Mouse (Mus musculus) forebrain, embryonic 14.5 days (tissue): ENCODE results near the gene Akr1b8. TPM values are rescaled to one million over a fixed set of nuclear protein-coding genes. Genes with fewer than 3 reads are reported as not detected.

ENCODE experiments used
- ATAC-seq: fragments of 200-750 bp; cut with Nextera tagmentation; 2 replicates; pipeline ENCODE4 v1.8.0; 2017; ENCODE audit warnings: mild to moderate bottlenecking, moderate library complexity
- DNase-seq: peaks from one replicate; pipeline ENCODE4 v3.0.0-alpha.2; 2015; ENCODE audit warnings: low spot score
- H3K27ac ChIP-seq: fragments of 300-500 bp; sonication (generic); 2 replicates; pipeline ENCODE4 v1.5.1; 2014; ENCODE audit warnings: low read depth, mild to moderate bottlenecking, control low read depth, low read length, moderate library complexity
- H3K27me3 ChIP-seq: fragments of 300-500 bp; sonication (generic); replicated peaks from 2 replicates; pipeline ENCODE4 v1.6.1; 2014; ENCODE audit warnings: low read length, control low read depth, mixed read lengths; ENCODE audit not compliant: control insufficient read depth, insufficient read depth
- H3K36me3 ChIP-seq: fragments of 300-500 bp; sonication (generic); 2 replicates; pipeline ENCODE4 v1.6.1; 2014; ENCODE audit warnings: low read length, control low read depth; ENCODE audit not compliant: control insufficient read depth, insufficient read depth
- H3K4me1 ChIP-seq: fragments of 300-500 bp; sonication (generic); 2 replicates; pipeline ENCODE4 v1.6.1; 2014; ENCODE audit warnings: antibody characterized with exemption, low read length, control low read depth; ENCODE audit not compliant: control insufficient read depth, insufficient read depth
- H3K4me2 ChIP-seq: fragments of 300-500 bp; sonication (generic); 2 replicates; pipeline ENCODE4 v1.6.1; 2014; ENCODE audit warnings: mild to moderate bottlenecking, control low read depth, low read length
- H3K4me3 ChIP-seq: fragments of 300-500 bp; sonication (generic); 2 replicates; pipeline ENCODE4 v1.5.1; 2014; ENCODE audit warnings: low read depth, low read length, control low read depth
- H3K9ac ChIP-seq: fragments of 300-500 bp; sonication (generic); 2 replicates; pipeline ENCODE4 v1.6.1; 2014; ENCODE audit warnings: mild to moderate bottlenecking, low read length, control low read depth, moderate library complexity
- H3K9me3 ChIP-seq: fragments of 300-500 bp; sonication (generic); replicated peaks from 2 replicates; pipeline ENCODE4 v1.6.1; 2016; ENCODE audit warnings: low read length, control low read depth, mixed read lengths; ENCODE audit not compliant: control insufficient read depth
- WGBS: fragments of 180-500 bp; shearing (Covaris S2); extraction: QIAGEN DNeasy Blood & Tissue Kit; methylation state at CpG from one replicate; pipeline ENCODE4 v1.1.7; 2014; 5-methylcytosine and 5-hydroxymethylcytosine counted together
- polyA plus RNA-seq: library from polyadenylated mRNA; unstranded; fragments of >200 nt; fragmentation: Nextera tagmentation; extraction: Ambion mirVana; gene quantifications from 2 replicates; pipeline ENCODE4 v1.2.1, GENCODE M21; 2014

The Akr1b8 gene
- polyA plus RNA-seq, 1 experiment from 2014 or later: 5.1 TPM

- Histone ChIP-seq H3K36me3 (no peaks in the 10 kb centered on the region), H3K9me3 (no peaks in the 10 kb centered on the region), H3K9ac (peak within 1 kb of the TSS; percentile 48; the same call in 1 of the 2 replicates), H3K27me3 (no peaks in the 10 kb centered on the region), H3K4me3 (peak within 1 kb of the TSS; percentile 32), H3K4me2 (peak within 1 kb of the TSS; percentile 58), H3K27ac (no peak within 1 kb of the TSS), H3K4me1 (peaks cover 11% of the 10 kb centered on the region; the same call in 1 of the 2 replicates)
- WGBS: 1% methylated on average over 17 of the region's 17 CpGs
- ATAC-seq (peak; percentile 77), DNase-seq (peak; percentile 76)
These were observed 30.3 kb downstream of the Akr1b8 start, which contains the start of gene Akr1b10 for GRCm38 (mm10) chr6:34384110-34384661. Gene Akr1b10 (plus strand): TSS chr6:34384218.

GRCm38 (mm10) chr6:34384701-34385370 is 30.9 kb downstream of the Akr1b8 start:
- ATAC-seq: peak; percentile 70
- DNase-seq: peak; percentile 40
- H3K27me3 ChIP-seq: no peaks in the 10 kb centered on the region
- no peaks in the 10 kb centered on the region for H3K36me3 ChIP-seq
- peak overlapping the region; percentile 48; the same call in 1 of the 2 replicates for H3K9ac ChIP-seq
- no peak overlapping the region for H3K27ac ChIP-seq
- 3% methylated on average over 13 of the region's 13 CpGs for whole genome bisulfite sequencing
- peaks cover 11% of the 10 kb centered on the region; the same call in 1 of the 2 replicates for H3K4me1 ChIP-seq
- peak overlapping the region; percentile 32 for H3K4me3 ChIP-seq
- no peaks in the 10 kb centered on the region for H3K9me3 ChIP-seq
- peak overlapping the region; percentile 58 for H3K4me2 ChIP-seq

GRCm38 (mm10) chr6:34388420-34389156 is 34.7 kb downstream of the Akr1b8 start:
- ATAC-seq (no peak), DNase-seq (no peak)
- Histone ChIP-seq H3K4me1 (peaks cover 11% of the 10 kb centered on the region; the same call in 1 of the 2 replicates), H3K4me2 (no peak overlapping the region), H3K27ac (no peak overlapping the region), H3K36me3 (no peaks in the 10 kb centered on the region), H3K4me3 (no peak overlapping the region), H3K27me3 (no peaks in the 10 kb centered on the region), H3K9ac (no peak overlapping the region), H3K9me3 (no peaks in the 10 kb centered on the region)
- WGBS: 88% methylated on average over 4 of the region's 4 CpGs

- Histone ChIP-seq H3K27me3 (no peaks in the 10 kb centered on the region), H3K9me3 (no peaks in the 10 kb centered on the region), H3K9ac (no peak overlapping the region), H3K27ac (no peak overlapping the region), H3K4me3 (no peak overlapping the region), H3K4me1 (no peaks in the 10 kb centered on the region), H3K4me2 (no peak overlapping the region), H3K36me3 (no peaks in the 10 kb centered on the region)
- no peak for ATAC-seq
- WGBS: 71% methylated on average over 5 of the region's 5 CpGs
- no peak for DNase-seq
These were observed 42.0 kb downstream of the Akr1b8 start for GRCm38 (mm10) chr6:34395897-34396296.

GRCm38 (mm10) chr6:34398431-34398830 is 44.5 kb downstream of the Akr1b8 start:
- ATAC-seq: no peak

GRCm38 (mm10) chr6:34399606-34400220 is 45.8 kb downstream of the Akr1b8 start:
- H3K4me3 ChIP-seq: no peak overlapping the region
- no peaks in the 10 kb centered on the region for H3K4me1 ChIP-seq
- no peaks in the 10 kb centered on the region for H3K27me3 ChIP-seq
- DNase-seq: no peak
- H3K4me2 ChIP-seq: no peak overlapping the region
- H3K9me3 ChIP-seq: no peaks in the 10 kb centered on the region
- H3K9ac ChIP-seq: no peak overlapping the region
- 86% methylated on average over 13 of the region's 13 CpGs for WGBS
- H3K27ac ChIP-seq: no peak overlapping the region
- H3K36me3 ChIP-seq: no peaks in the 10 kb centered on the region
- ATAC-seq: no peak

More at GRCm38 (mm10) chr6:34398431-34398830, 44.5 kb downstream of the Akr1b8 start:
- Histone ChIP-seq H3K4me1 (no peaks in the 10 kb centered on the region), H3K27me3 (no peaks in the 10 kb centered on the region), H3K4me2 (no peak overlapping the region), H3K27ac (no peak overlapping the region), H3K36me3 (no peaks in the 10 kb centered on the region), H3K9ac (no peak overlapping the region), H3K4me3 (no peak overlapping the region), H3K9me3 (no peaks in the 10 kb centered on the region)
- 91% methylated on average over 6 of the region's 6 CpGs for whole genome bisulfite sequencing
- DNase-seq: no peak

GRCm38 (mm10) chr6:34400696-34401095 is 46.8 kb downstream of the Akr1b8 start:
- no peak for DNase-seq
- no peak for ATAC-seq

GRCm38 (mm10) chr6:34406746-34407145 is 52.8 kb downstream of the Akr1b8 start:
- ATAC-seq (no peak), DNase-seq (no peak)
- Histone ChIP-seq H3K9me3 (no peaks in the 10 kb centered on the region), H3K9ac (no peak overlapping the region), H3K27ac (no peak overlapping the region), H3K4me3 (no peak overlapping the region), H3K4me1 (no peaks in the 10 kb centered on the region), H3K36me3 (no peaks in the 10 kb centered on the region), H3K27me3 (no peaks in the 10 kb centered on the region), H3K4me2 (no peak overlapping the region)
- WGBS: 93% methylated on average over 4 of the region's 4 CpGs

More at GRCm38 (mm10) chr6:34400696-34401095, 46.8 kb downstream of the Akr1b8 start:
- Histone ChIP-seq H3K36me3 (no peaks in the 10 kb centered on the region), H3K9me3 (no peaks in the 10 kb centered on the region), H3K27ac (no peak overlapping the region), H3K4me2 (no peak overlapping the region), H3K4me3 (no peak overlapping the region), H3K4me1 (no peaks in the 10 kb centered on the region), H3K9ac (no peak overlapping the region), H3K27me3 (no peaks in the 10 kb centered on the region)
- WGBS: 90% methylated on average over 2 of the region's 2 CpGs
